Mouse (Mus musculus) cerebellum, adult 2 months (tissue): Measurements from ENCODE around the gene Zfp941. TPM values are rescaled to one million over a fixed set of nuclear protein-coding genes. Genes with fewer than 3 reads are reported as not detected.

Experiments used
- DNase-seq, 2 experiments: peaks; one replicate each; pipeline ENCODE4 v3.0.0; 2021
- H3K27ac ChIP-seq: fragments of 200-500 bp; 2 replicates; pipeline ENCODE4 v1.5.1; 2012; ENCODE audit warnings: low read length, control low read depth, inconsistent platforms; ENCODE audit not compliant: insufficient read depth
- H3K27me3 ChIP-seq: fragments of 200-500 bp; 2 replicates; pipeline ENCODE4 v1.6.1; 2012; ENCODE audit warnings: inconsistent platforms, mild to moderate bottlenecking, low read length, moderate library complexity; ENCODE audit not compliant: control insufficient read depth, insufficient read depth
- H3K4me1 ChIP-seq: fragments of 200-500 bp; 2 replicates; pipeline ENCODE4 v1.6.1; 2011; ENCODE audit warnings: low read length; ENCODE audit not compliant: control insufficient read depth, insufficient read depth
- H3K4me3 ChIP-seq: fragments of 200-500 bp; replicated peaks from 2 replicates; pipeline ENCODE3; 2011; ENCODE audit warnings: mild to moderate bottlenecking, low read depth, low read length, control low read depth; ENCODE audit not compliant: insufficient read depth
- CTCF ChIP-seq: fragments of 200-500 bp; IDR thresholded peaks from 2 replicates; pipeline ENCODE4 v1.5.1; 2011; ENCODE audit warnings: low read depth, mild to moderate bottlenecking, control low read depth, low read length, moderate library complexity, borderline replicate concordance; ENCODE audit not compliant: insufficient read depth
- POLR2A ChIP-seq: fragments of 200-500 bp; IDR thresholded peaks from 2 replicates; pipeline ENCODE4 v1.6.1; 2011; ENCODE audit warnings: low read length, control low read depth, borderline replicate concordance; ENCODE audit not compliant: insufficient read depth
- WGBS: fragments of 180-500 bp; shearing (Covaris S2); methylation state at CpG from one replicate; pipeline ENCODE4 v1.1.7; 2018; 5-methylcytosine and 5-hydroxymethylcytosine counted together
- polyA plus RNA-seq: library from polyadenylated mRNA; depleted of rRNA; stranded (reverse); fragments of >200 nt; gene quantifications from 2 replicates; pipeline ENCODE4 v1.2.3, GENCODE M21; 2012; rRNA removed

Gene Zfp941
- polyA plus RNA-seq, result 13.2 and 14.5 TPM in 2 replicates

GRCm38 (mm10) chr7:140821653-140822329 lies at the start of gene Zfp941:
Gene Zfp941 (minus strand): TSS chr7:140822178.
- Histone ChIP-seq H3K4me1 (peaks cover 3% of the 10 kb centered on the region; the same call in 1 of the 2 replicates), H3K27me3 (no peaks in the 10 kb centered on the region), H3K27ac (peak within 1 kb of the TSS; percentile 56), H3K4me3 (peak within 1 kb of the TSS; percentile 92)
- TF ChIP-seq POLR2A, result peak; percentile 22; the same call in 1 of the 2 replicates
- no peak for TF ChIP-seq CTCF
- 2% methylated on average over 21 of the region's 21 CpGs for WGBS
- DNase-seq, result peak; percentile 87 to 88

- DNase-seq, result no peak
- Histone ChIP-seq H3K4me3 (no peak overlapping the region), H3K4me1 (peaks cover 11% of the 10 kb centered on the region), H3K27ac (no peak overlapping the region), H3K27me3 (no peaks in the 10 kb centered on the region)
- 82% methylated on average over 12 of the region's 12 CpGs for WGBS
- TF ChIP-seq POLR2A (no peak), CTCF (no peak)
Observed at GRCm38 (mm10) chr7:140864761-140865160, 42.8 kb upstream of the Zfp941 start.

GRCm38 (mm10) chr7:140860728-140861127 lies 38.8 kb upstream of the Zfp941 start:
- DNase-seq, result peak in 1 of 2 experiments; percentile 26

GRCm38 (mm10) chr7:140859997-140860396 lies 38.0 kb upstream of the Zfp941 start:
- TF ChIP-seq CTCF, result no peak
- TF ChIP-seq POLR2A, result no peak
- no peak overlapping the region for H3K27ac ChIP-seq
- no peak for DNase-seq
- H3K4me1 ChIP-seq, result peaks cover 26% of the 10 kb centered on the region
- WGBS, result 50% methylated on average over 6 of the region's 6 CpGs
- H3K27me3 ChIP-seq, result no peaks in the 10 kb centered on the region
- no peak overlapping the region for H3K4me3 ChIP-seq

More at GRCm38 (mm10) chr7:140860728-140861127, 38.8 kb upstream of the Zfp941 start:
- peaks cover 23% of the 10 kb centered on the region for H3K4me1 ChIP-seq
- H3K4me3 ChIP-seq, result no peak overlapping the region
- TF ChIP-seq POLR2A (no peak), CTCF (no peak)
- H3K27me3 ChIP-seq, result no peaks in the 10 kb centered on the region
- 16% methylated on average over 5 of the region's 5 CpGs for WGBS
- H3K27ac ChIP-seq, result no peak overlapping the region

GRCm38 (mm10) chr7:140858746-140859145 lies 36.8 kb upstream of the Zfp941 start:
- 87% methylated on average over 8 of the region's 8 CpGs for WGBS
- Histone ChIP-seq H3K27me3 (no peaks in the 10 kb centered on the region), H3K4me3 (peak overlapping the region; percentile 86), H3K27ac (no peak overlapping the region), H3K4me1 (peaks cover 28% of the 10 kb centered on the region)
- DNase-seq, result no peak
- no peak for TF ChIP-seq CTCF
- no peak for TF ChIP-seq POLR2A

GRCm38 (mm10) chr7:140857550-140858505 lies 35.9 kb upstream of the Zfp941 start, which contains the start of gene Bet1l:
Gene Bet1l (minus strand): TSS chr7:140857577.
- no peaks in the 10 kb centered on the region for H3K27me3 ChIP-seq
- WGBS, result 7% methylated on average over 40 of the region's 40 CpGs
- TF ChIP-seq POLR2A (no peak), CTCF (no peak)
- peaks cover 28% of the 10 kb centered on the region for H3K4me1 ChIP-seq
- DNase-seq, result peak; percentile 19 to 46
- peak within 1 kb of the TSS; percentile 86 for H3K4me3 ChIP-seq
- peak within 1 kb of the TSS; percentile 82 for H3K27ac ChIP-seq

- DNase-seq, result peak; percentile 90
- TF ChIP-seq POLR2A, result peak; percentile 68; the same call in 1 of the 2 replicates
- no peak for TF ChIP-seq CTCF
- Histone ChIP-seq H3K27me3 (no peaks in the 10 kb centered on the region), H3K27ac (peak within 1 kb of the TSS; percentile 82), H3K4me3 (peak within 1 kb of the TSS; percentile 86), H3K4me1 (peaks cover 28% of the 10 kb centered on the region)
- WGBS, result under 1% methylated on average over 50 of the region's 50 CpGs
Observed at GRCm38 (mm10) chr7:140856785-140857549, 35.0 kb upstream of the Zfp941 start, which contains the start of gene Ric8a. Gene Ric8a (plus strand): TSS chr7:140856957.
